Mouse (Mus musculus): ENCODE measurements around the gene Twsg1. TPM values are rescaled to one million over a fixed set of nuclear protein-coding genes. Genes with fewer than 3 reads are reported as not detected.

Twsg1 gene
- total and polyA plus RNA-seq, 3 experiments: 17.0 to 17.7 TPM; not detected in 1

DNA sequence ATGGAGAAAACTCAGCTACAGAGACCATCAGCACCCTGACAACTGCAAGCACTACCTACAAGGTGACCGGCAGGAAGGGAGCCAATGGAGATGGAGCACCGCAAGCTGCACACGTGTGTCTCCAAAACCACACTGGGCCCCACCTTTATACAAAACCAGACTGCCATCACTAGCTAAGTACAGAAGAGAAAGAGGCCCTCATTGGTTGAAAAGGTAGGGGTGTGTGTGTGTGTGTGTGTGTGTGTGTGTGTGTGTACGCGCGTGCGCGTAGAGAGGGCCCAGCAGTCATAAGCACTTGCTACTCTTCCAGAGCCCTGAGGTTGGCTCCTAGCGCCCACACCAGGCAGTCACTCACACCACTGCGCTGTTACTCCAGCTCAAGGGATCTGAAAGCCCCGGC is 77.2 kb downstream of the Twsg1 start:
- Histone ChIP-seq H3K27ac (ENCODE audit: control insufficient read depth, low read depth, low read length) (no peak overlapping the region), H3K36me3 (ENCODE audit: control insufficient read depth in 1 of 2, insufficient read depth in 2 of 2, low read length in 2 of 2) (peaks cover 0 to 2% of the 10 kb centered on the region in 2 experiments; a peak in 2 of 4 replicates), H3K79me2 (ENCODE audit: control insufficient read depth, insufficient read depth, low read length, poor library complexity) (peaks cover 20% of the 10 kb centered on the region), H3K4me1 (ENCODE audit: control insufficient read depth in 1 of 2, insufficient read depth in 2 of 2, low read length in 2 of 2) (peaks cover 0 to 5% of the 10 kb centered on the region in 2 experiments; a peak in 2 of 4 replicates), H3K4me3 (ENCODE audit: control insufficient read depth in 1 of 2, insufficient read depth in 1 of 2, low read depth in 2 of 2, low read length in 2 of 2) (no peak overlapping the region), H3K27me3 (ENCODE audit: control insufficient read depth in 1 of 2, insufficient read depth in 2 of 2, low read length in 2 of 2) (no peaks in the 10 kb centered on the region), H3K9ac (ENCODE audit: control insufficient read depth, low read depth, low read length, poor library complexity, severe bottlenecking) (no peak overlapping the region), H3K9me3 (replicated peaks; ENCODE audit: insufficient read depth, low read length) (no peaks in the 10 kb centered on the region)
- TF ChIP-seq E2F4 (IDR thresholded peaks at IDR 0.05; ENCODE audit: borderline replicate concordance, low read depth, low read length) (no peak), RCOR1 (IDR thresholded peaks at IDR 0.05; ENCODE audit: low read depth, low read length) (no peak), ZKSCAN1 (IDR thresholded peaks at IDR 0.05; ENCODE audit: low read depth, low read length) (no peak), MXI1 (IDR thresholded peaks at IDR 0.05; ENCODE audit: low read depth, low read length) (no peak), POLR2AphosphoS2 (IDR thresholded peaks at IDR 0.05; ENCODE audit: low read length) (no peak), ELF1 (IDR thresholded peaks at IDR 0.05; ENCODE audit: low read depth, low read length) (no peak), SIN3A (IDR thresholded peaks at IDR 0.05; ENCODE audit: low read length) (no peak), USF1 (IDR thresholded peaks at IDR 0.05; ENCODE audit: low read depth, low read length) (no peak), NRF1 (IDR thresholded peaks at IDR 0.05; ENCODE audit: insufficient read depth, low read depth, low read length, poor library complexity, severe bottlenecking) (no peak), POLR2AphosphoS5 (IDR thresholded peaks at IDR 0.05; ENCODE audit: borderline replicate concordance, low read depth, low read length) (no peak)
- no peak for DNase-seq (ENCODE audit: low read depth, low spot score)

GRCm38 (mm10) chr17:65873156-65873555 is 77.9 kb downstream of the Twsg1 start:
- no peak for TF ChIP-seq EP300 (IDR thresholded peaks at IDR 0.05; ENCODE audit: low read depth in 1 of 2, low read length in 2 of 2)
- no peak for TF ChIP-seq MAZ (IDR thresholded peaks at IDR 0.05; ENCODE audit: low read depth, low read length)
- TF ChIP-seq CHD1 (IDR thresholded peaks at IDR 0.05; ENCODE audit: low read depth, low read length): no peak
- TF ChIP-seq POLR2AphosphoS2 (IDR thresholded peaks at IDR 0.05; ENCODE audit: low read length): no peak
- no peak for TF ChIP-seq ZMIZ1 (IDR thresholded peaks at IDR 0.05; ENCODE audit: low read depth, low read length)
- TF ChIP-seq GATA1 (IDR thresholded peaks at IDR 0.05; ENCODE audit: low read depth, low read length): no peak
- no peak for TF ChIP-seq POLR2AphosphoS5 (IDR thresholded peaks at IDR 0.05; ENCODE audit: borderline replicate concordance, low read depth, low read length)
- TF ChIP-seq TCF12 (IDR thresholded peaks at IDR 0.05; ENCODE audit: low read depth, low read length): no peak
- TF ChIP-seq USF2 (IDR thresholded peaks at IDR 0.05; ENCODE audit: borderline replicate concordance in 1 of 2, insufficient read depth in 1 of 2, low read depth in 1 of 2, low read length in 2 of 2): no peak
- TF ChIP-seq E2F4 (IDR thresholded peaks at IDR 0.05; ENCODE audit: borderline replicate concordance, low read depth, low read length): no peak
- TF ChIP-seq MAFK (IDR thresholded peaks at IDR 0.05; ENCODE audit: borderline replicate concordance, low read depth, low read length): no peak
- TF ChIP-seq TAL1 (IDR thresholded peaks at IDR 0.05; ENCODE audit: low read length): no peak
- Histone ChIP-seq H3K4me1 (ENCODE audit: control insufficient read depth in 1 of 2, insufficient read depth in 2 of 2, low read length in 2 of 2) (peaks cover 0 to 5% of the 10 kb centered on the region in 2 experiments; a peak in 2 of 4 replicates), H3K9ac (ENCODE audit: control insufficient read depth, low read depth, low read length, poor library complexity, severe bottlenecking) (no peak overlapping the region), H3K79me2 (ENCODE audit: control insufficient read depth, insufficient read depth, low read length, poor library complexity) (peaks cover 16% of the 10 kb centered on the region), H3K36me3 (ENCODE audit: control insufficient read depth in 1 of 2, insufficient read depth in 2 of 2, low read length in 2 of 2) (peaks cover 0 to 2% of the 10 kb centered on the region in 2 experiments; a peak in 2 of 4 replicates), H3K27me3 (ENCODE audit: control insufficient read depth in 1 of 2, insufficient read depth in 2 of 2, low read length in 2 of 2) (no peaks in the 10 kb centered on the region), H3K4me3 (ENCODE audit: control insufficient read depth in 1 of 2, insufficient read depth in 1 of 2, low read depth in 2 of 2, low read length in 2 of 2) (no peak overlapping the region), H3K27ac (ENCODE audit: control insufficient read depth, low read depth, low read length) (no peak overlapping the region), H3K9me3 (replicated peaks; ENCODE audit: insufficient read depth, low read length) (no peaks in the 10 kb centered on the region)
- no peak for DNase-seq (ENCODE audit: low read depth, low spot score)
